Mouse (Mus musculus): ENCODE results near the gene Ube2c. TPM values are rescaled to one million over a fixed set of nuclear protein-coding genes. Genes with fewer than 3 reads are reported as not detected.

The Ube2c gene
- polyA plus RNA-seq, 1 experiment from 2014 or later, result 118 TPM

DNA sequence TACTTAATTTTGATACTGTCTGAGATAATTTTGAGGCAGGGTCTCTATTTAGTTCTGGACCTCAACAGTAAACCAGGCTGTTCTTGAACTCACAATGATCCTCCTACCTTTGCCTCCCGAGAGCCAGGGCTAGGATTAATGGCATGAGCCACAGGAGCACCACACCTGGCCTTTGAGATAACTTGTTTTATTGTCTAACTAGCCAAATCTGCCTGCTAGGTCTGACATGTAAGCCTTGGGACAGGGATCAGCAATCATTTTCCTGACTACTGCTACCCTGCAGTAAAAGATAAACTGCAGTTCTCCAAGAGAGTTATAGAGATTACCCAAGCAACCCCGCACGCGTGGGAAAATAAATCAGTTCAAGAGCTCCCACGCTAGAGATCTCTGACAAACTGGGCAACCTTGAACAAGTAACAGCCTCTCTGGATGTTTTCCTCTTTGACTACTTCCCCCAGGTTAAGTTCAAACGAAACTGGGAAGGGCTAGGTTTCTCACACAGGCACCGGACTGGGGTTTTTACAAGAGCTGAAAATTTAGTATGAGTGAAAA lies 15.2 kb downstream of the Ube2c start:
- H3K9me3 ChIP-seq (ENCODE audit: control insufficient read depth), result no peaks in the 10 kb centered on the region
- H3K36me3 ChIP-seq (ENCODE audit: control insufficient read depth, insufficient read depth), result 0 out of 2 replicates have a peak, but pooled peaks cover 6% of the 10 kb centered on the region
- peak overlapping the region; percentile 59 for H3K4me3 ChIP-seq (ENCODE audit: low read depth, low read length)
- peak overlapping the region; percentile 83 for H3K9ac ChIP-seq (ENCODE audit: low read depth, low read length)
- no peaks in the 10 kb centered on the region for H3K27me3 ChIP-seq (replicated peaks; ENCODE audit: control insufficient read depth, insufficient read depth, low read length)
- 0 out of 2 replicates have a peak, but pooled peaks cover 6% of the 10 kb centered on the region for H3K4me1 ChIP-seq (replicated peaks; ENCODE audit: control insufficient read depth, insufficient read depth, low read length)
- WGBS, result 2% methylated on average over 7 of the region's 7 CpGs
- peak overlapping the region; percentile 89 for H3K27ac ChIP-seq (ENCODE audit: low read depth, low read length)
- H3K4me2 ChIP-seq (replicated peaks; ENCODE audit: low read depth), result peak overlapping the region; percentile 91
- TF ChIP-seq CTCF (IDR thresholded peaks at IDR 0.05; ENCODE audit: low read depth), result no peak
- ATAC-seq, result no peak

DNA sequence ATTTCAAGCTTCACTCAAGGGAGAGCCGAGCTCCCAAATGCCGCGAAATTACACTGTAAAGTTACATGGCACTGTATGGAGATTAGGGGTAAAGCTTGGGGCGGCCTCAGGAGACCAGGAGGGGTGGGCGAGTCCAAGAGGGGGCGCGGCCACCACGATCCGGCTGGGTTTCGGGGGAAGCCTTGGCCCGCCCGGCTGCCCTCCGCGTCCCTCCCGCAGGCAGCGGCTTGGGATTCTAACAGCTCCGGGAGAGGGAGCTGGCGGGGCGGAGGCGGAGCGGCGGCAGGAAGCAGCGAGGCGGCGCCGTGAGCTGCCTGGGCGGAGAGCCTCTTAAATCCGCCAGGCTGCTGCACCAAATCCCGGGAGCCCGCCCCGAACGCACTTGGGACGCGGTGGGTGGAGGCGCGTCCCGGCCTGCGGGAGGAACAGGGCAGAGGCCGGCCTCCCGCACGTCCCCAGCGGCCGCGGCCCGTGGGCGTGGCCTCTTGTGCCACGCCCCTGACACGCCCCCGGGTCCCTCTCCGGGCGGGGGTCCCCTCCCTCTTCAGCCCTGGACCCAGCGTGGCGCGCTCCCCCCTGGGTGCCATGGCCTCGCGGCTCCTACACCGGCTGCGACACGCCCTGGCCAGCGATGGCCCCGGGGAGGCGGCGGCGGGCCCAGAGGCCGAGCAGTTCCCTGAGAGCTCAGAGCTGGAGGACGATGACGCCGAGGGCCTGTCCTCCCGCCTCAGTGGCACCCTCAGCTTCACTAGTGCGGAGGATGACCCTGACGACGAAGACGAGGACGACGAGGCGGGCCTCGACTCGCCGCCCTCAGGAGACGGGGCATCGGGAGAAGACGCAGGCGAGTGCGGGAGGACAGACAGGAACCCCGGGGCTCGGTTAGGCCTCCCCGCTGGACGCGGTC lies 16.0 kb downstream of the Ube2c start, which contains the start of gene Snx21:
Snx21 (plus strand) TSS at position 343 of the 907 bp plus-strand sequence.
- ATAC-seq, result peak; percentile 88
- peak within 1 kb of the TSS; percentile 89 for H3K27ac ChIP-seq (ENCODE audit: low read depth, low read length)
- H3K27me3 ChIP-seq (replicated peaks; ENCODE audit: control insufficient read depth, insufficient read depth, low read length), result no peaks in the 10 kb centered on the region
- H3K4me3 ChIP-seq (ENCODE audit: low read depth, low read length), result peak within 1 kb of the TSS; percentile 59
- H3K4me2 ChIP-seq (replicated peaks; ENCODE audit: low read depth), result peak within 1 kb of the TSS; percentile 91
- H3K9me3 ChIP-seq (ENCODE audit: control insufficient read depth), result no peaks in the 10 kb centered on the region
- peaks cover 11% of the 10 kb centered on the region for H3K36me3 ChIP-seq (ENCODE audit: control insufficient read depth, insufficient read depth)
- peak within 1 kb of the TSS; percentile 83 for H3K9ac ChIP-seq (ENCODE audit: low read depth, low read length)
- H3K4me1 ChIP-seq (replicated peaks; ENCODE audit: control insufficient read depth, insufficient read depth, low read length), result 0 out of 2 replicates have a peak, but pooled peaks cover 6% of the 10 kb centered on the region
- peak; percentile 80 for TF ChIP-seq CTCF (IDR thresholded peaks at IDR 0.05; ENCODE audit: low read depth)
- WGBS, result under 1% methylated on average over 73 of the region's 89 CpGs

DNA sequence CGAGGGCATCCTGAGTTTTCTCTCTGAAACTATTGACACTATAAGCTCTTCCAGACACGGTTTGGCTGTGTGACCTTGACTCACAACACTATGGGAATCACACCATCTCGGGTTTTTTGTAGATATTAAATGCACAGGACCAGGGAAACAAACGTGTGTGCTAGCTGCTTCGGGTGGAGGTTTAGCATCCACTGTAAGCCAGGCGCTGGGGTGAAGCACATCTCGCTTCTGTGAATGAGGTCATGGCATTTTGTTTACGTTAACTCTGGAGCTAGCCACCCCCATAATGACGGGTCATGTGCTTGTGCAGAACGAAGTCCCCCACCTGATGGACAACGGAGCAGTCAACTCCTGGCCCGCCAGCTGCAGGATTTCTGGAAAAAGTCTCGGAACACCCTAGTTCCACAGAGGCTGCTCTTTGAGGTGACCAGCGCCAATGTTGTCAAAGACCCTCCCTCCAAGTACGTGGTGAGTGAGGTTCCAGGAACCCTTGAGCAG lies 16.7 kb downstream of the Ube2c start:
- WGBS, result 14% methylated on average over 15 of the region's 15 CpGs
- Histone ChIP-seq H3K27me3 (replicated peaks; ENCODE audit: control insufficient read depth, insufficient read depth, low read length) (no peaks in the 10 kb centered on the region), H3K4me3 (ENCODE audit: low read depth, low read length) (peak overlapping the region; percentile 59), H3K36me3 (ENCODE audit: control insufficient read depth, insufficient read depth) (peaks cover 17% of the 10 kb centered on the region), H3K4me1 (replicated peaks; ENCODE audit: control insufficient read depth, insufficient read depth, low read length) (0 out of 2 replicates have a peak, but pooled peaks cover 6% of the 10 kb centered on the region), H3K27ac (ENCODE audit: low read depth, low read length) (peak overlapping the region; percentile 89), H3K9me3 (ENCODE audit: control insufficient read depth) (no peaks in the 10 kb centered on the region), H3K4me2 (replicated peaks; ENCODE audit: low read depth) (peak overlapping the region; percentile 91), H3K9ac (ENCODE audit: low read depth, low read length) (peak overlapping the region; percentile 83)
- no peak for TF ChIP-seq CTCF (IDR thresholded peaks at IDR 0.05; ENCODE audit: low read depth)
- ATAC-seq, result peak; percentile 18; the same call in 1 of the 2 replicates

DNA sequence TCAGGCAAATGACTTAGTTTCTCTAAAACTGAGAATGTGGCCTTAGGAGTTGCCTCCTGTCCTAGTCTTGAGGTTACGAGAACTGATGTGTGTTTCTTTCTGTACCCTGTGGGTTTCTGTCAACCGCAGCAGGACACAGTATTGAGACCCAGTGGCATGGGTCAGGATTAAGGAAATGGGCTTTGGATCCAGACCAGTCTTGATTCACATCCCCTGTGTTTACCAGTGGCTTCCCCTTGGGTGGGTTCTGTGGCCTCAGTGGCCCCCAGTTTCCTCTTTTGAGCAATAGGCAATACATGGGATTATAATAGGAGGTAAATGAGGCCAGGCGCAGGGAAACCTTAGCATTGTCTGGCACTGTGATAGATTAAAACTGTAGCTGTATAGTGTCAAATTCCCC lies 17.3 kb downstream of the Ube2c start:
- H3K4me2 ChIP-seq (replicated peaks; ENCODE audit: low read depth), result peak overlapping the region; percentile 91
- no peaks in the 10 kb centered on the region for H3K9me3 ChIP-seq (ENCODE audit: control insufficient read depth)
- 0 out of 2 replicates have a peak overlapping the region, but pooled peaks have one; percentile 89 for H3K27ac ChIP-seq (ENCODE audit: low read depth, low read length)
- 84% methylated on average over 3 of the region's 3 CpGs for WGBS
- 0 out of 2 replicates have a peak, but pooled peaks cover 6% of the 10 kb centered on the region for H3K4me1 ChIP-seq (replicated peaks; ENCODE audit: control insufficient read depth, insufficient read depth, low read length)
- TF ChIP-seq CTCF (IDR thresholded peaks at IDR 0.05; ENCODE audit: low read depth), result no peak
- no peak for ATAC-seq
- no peak overlapping the region for H3K9ac ChIP-seq (ENCODE audit: low read depth, low read length)
- H3K36me3 ChIP-seq (ENCODE audit: control insufficient read depth, insufficient read depth), result peaks cover 23% of the 10 kb centered on the region
- H3K4me3 ChIP-seq (ENCODE audit: low read depth, low read length), result peak overlapping the region; percentile 59
- no peaks in the 10 kb centered on the region for H3K27me3 ChIP-seq (replicated peaks; ENCODE audit: control insufficient read depth, insufficient read depth, low read length)

DNA sequence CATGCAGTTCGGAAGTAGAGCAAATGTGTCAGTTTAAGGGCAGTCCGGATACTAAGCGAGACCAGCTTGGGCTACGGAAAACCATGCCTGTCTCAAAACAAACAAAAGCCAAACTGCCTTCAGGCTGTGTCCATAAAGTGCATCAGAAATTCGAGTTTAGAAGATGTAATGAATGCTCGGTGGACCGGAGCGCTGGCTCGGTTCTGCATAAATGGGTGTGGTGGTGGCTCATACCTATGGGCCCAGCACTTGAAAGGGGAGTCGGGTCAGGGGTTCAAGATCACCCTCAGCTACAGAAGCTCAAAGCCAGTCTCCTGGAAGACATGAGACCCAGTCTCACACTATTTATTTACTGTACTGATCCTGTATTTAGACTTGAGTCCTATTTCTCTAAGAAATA lies 18.1 kb downstream of the Ube2c start:
- Histone ChIP-seq H3K4me3 (ENCODE audit: low read depth, low read length) (no peak overlapping the region), H3K36me3 (ENCODE audit: control insufficient read depth, insufficient read depth) (peaks cover 31% of the 10 kb centered on the region), H3K27me3 (replicated peaks; ENCODE audit: control insufficient read depth, insufficient read depth, low read length) (no peaks in the 10 kb centered on the region), H3K4me1 (replicated peaks; ENCODE audit: control insufficient read depth, insufficient read depth, low read length) (0 out of 2 replicates have a peak, but pooled peaks cover 6% of the 10 kb centered on the region), H3K4me2 (replicated peaks; ENCODE audit: low read depth) (no peak overlapping the region; the same call in 1 of the 2 replicates), H3K27ac (ENCODE audit: low read depth, low read length) (no peak overlapping the region), H3K9ac (ENCODE audit: low read depth, low read length) (no peak overlapping the region), H3K9me3 (ENCODE audit: control insufficient read depth) (no peaks in the 10 kb centered on the region)
- no peak for TF ChIP-seq CTCF (IDR thresholded peaks at IDR 0.05; ENCODE audit: low read depth)
- 81% methylated on average over 10 of the region's 10 CpGs for WGBS
- no peak for ATAC-seq

DNA sequence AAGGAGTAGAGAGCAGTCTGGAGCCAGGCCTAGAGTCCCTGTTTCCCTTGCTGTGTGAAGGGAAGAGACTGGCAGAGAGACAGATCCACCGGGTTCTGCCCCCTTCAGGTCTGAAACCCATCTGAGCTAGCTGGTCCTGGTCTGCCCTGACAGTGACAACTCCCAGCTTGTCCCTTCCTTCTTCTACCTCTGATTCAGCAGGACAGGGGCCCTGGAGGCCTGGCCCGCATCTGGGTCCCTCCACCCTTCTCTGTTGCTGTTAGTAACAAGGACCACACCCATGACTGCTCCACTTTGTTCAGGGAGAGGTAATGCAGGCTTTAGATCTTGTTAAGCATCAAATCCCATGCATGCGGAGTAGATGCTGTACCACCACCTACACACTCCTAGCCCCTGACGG lies 18.7 kb downstream of the Ube2c start:
- Histone ChIP-seq H3K9ac (ENCODE audit: low read depth, low read length) (no peak overlapping the region), H3K27ac (ENCODE audit: low read depth, low read length) (no peak overlapping the region), H3K9me3 (ENCODE audit: control insufficient read depth) (no peaks in the 10 kb centered on the region), H3K4me2 (replicated peaks; ENCODE audit: low read depth) (no peak overlapping the region), H3K4me3 (ENCODE audit: low read depth, low read length) (no peak overlapping the region), H3K27me3 (replicated peaks; ENCODE audit: control insufficient read depth, insufficient read depth, low read length) (no peaks in the 10 kb centered on the region), H3K36me3 (ENCODE audit: control insufficient read depth, insufficient read depth) (peaks cover 34% of the 10 kb centered on the region), H3K4me1 (replicated peaks; ENCODE audit: control insufficient read depth, insufficient read depth, low read length) (0 out of 2 replicates have a peak, but pooled peaks cover 6% of the 10 kb centered on the region)
- 60% methylated on average over 4 of the region's 4 CpGs for WGBS
- TF ChIP-seq CTCF (IDR thresholded peaks at IDR 0.05; ENCODE audit: low read depth), result no peak
- no peak for ATAC-seq

Measured in intestine, postnatal 0 days (tissue).